Mouse (Mus musculus) limb, embryonic 14.5 days (tissue): ENCODE results near the gene Cmtm4. TPM values are rescaled to one million over a fixed set of nuclear protein-coding genes. Genes with fewer than 3 reads are reported as not detected.

Source experiments
- ATAC-seq: fragments of 200-750 bp; cut with Nextera tagmentation; 2 replicates; pipeline ENCODE4 v1.8.0; 2017; ENCODE audit warnings: low read depth, moderate number of reproducible peaks, moderate TSS enrichment; ENCODE audit not compliant: low FRiP score
- DNase-seq: peaks from one replicate; pipeline ENCODE4 v3.0.0-alpha.2; 2015; ENCODE audit warnings: low spot score
- H3K27ac ChIP-seq: fragments of 300-500 bp; sonication (generic); replicated peaks from 2 replicates; pipeline ENCODE4 v1.5.1; 2014; ENCODE audit warnings: low read depth, mild to moderate bottlenecking, low read length, moderate library complexity, mixed read lengths
- H3K27me3 ChIP-seq: fragments of 300-500 bp; sonication (generic); 2 replicates; pipeline ENCODE4 v1.6.1; 2014; ENCODE audit warnings: low read length, mixed read lengths; ENCODE audit not compliant: control insufficient read depth, insufficient read depth
- H3K36me3 ChIP-seq: fragments of 300-500 bp; sonication (generic); 2 replicates; pipeline ENCODE4 v1.6.1; 2014; ENCODE audit warnings: mild to moderate bottlenecking, low read length, moderate library complexity, mixed read lengths; ENCODE audit not compliant: control insufficient read depth, insufficient read depth
- H3K4me1 ChIP-seq: fragments of 300-500 bp; sonication (generic); 2 replicates; pipeline ENCODE4 v1.6.1; 2014; ENCODE audit warnings: antibody characterized with exemption, low read length, mixed read lengths; ENCODE audit not compliant: control insufficient read depth, insufficient read depth
- H3K4me2 ChIP-seq: fragments of 300-500 bp; sonication (generic); replicated peaks from 2 replicates; pipeline ENCODE4 v1.6.1; 2014; ENCODE audit warnings: low read depth, mild to moderate bottlenecking, low read length, moderate library complexity; ENCODE audit not compliant: severe bottlenecking
- H3K4me3 ChIP-seq: fragments of 300-500 bp; sonication (generic); replicated peaks from 2 replicates; pipeline ENCODE4 v1.5.1; 2014; ENCODE audit warnings: low read length
- H3K9ac ChIP-seq: fragments of 300-500 bp; sonication (generic); 2 replicates; pipeline ENCODE4 v1.6.1; 2014; ENCODE audit warnings: mild to moderate bottlenecking, low read depth, low read length, moderate library complexity; ENCODE audit not compliant: severe bottlenecking
- H3K9me3 ChIP-seq: fragments of 300-500 bp; sonication (generic); 2 replicates; pipeline ENCODE4 v1.6.1; 2016; ENCODE audit warnings: low read length; ENCODE audit not compliant: control insufficient read depth
- POLR2A ChIP-seq: fragments of 200-500 bp; IDR thresholded peaks from 2 replicates; pipeline ENCODE4 v1.8.0; 2012; ENCODE audit warnings: inconsistent platforms, mild to moderate bottlenecking, moderate library complexity, borderline replicate concordance; ENCODE audit not compliant: insufficient read depth, insufficient read length; ENCODE audit errors: extremely low read depth
- WGBS: fragments of 180-500 bp; shearing (Covaris S2); extraction: QIAGEN DNeasy Blood & Tissue Kit; methylation state at CpG from one replicate; pipeline ENCODE4 v1.1.7; 2014; 5-methylcytosine and 5-hydroxymethylcytosine counted together
- polyA plus RNA-seq, 2 experiments: library from polyadenylated mRNA; depleted of rRNA in 1 of 2; stranded (reverse) in 1 of 2; unstranded in 1 of 2; fragments of >200 nt; fragmentation: Nextera tagmentation in 1 of 2; extraction: Ambion mirVana in 1 of 2; gene quantifications; 2 replicates each; pipeline versions ENCODE4 v1.2.1 to v1.2.3; 2012 to 2014

Gene Cmtm4
- polyA plus RNA-seq (2012; rRNA removed) (18.9 and 21.4 TPM in 2 replicates), polyA plus RNA-seq (2014; fragmentation: Nextera tagmentation; extraction: Ambion mirVana) (4.1 and 4.5 TPM in 2 replicates)

- no peak for TF ChIP-seq POLR2A
- 5% methylated on average over 15 of the region's 54 CpGs for WGBS
- Histone ChIP-seq H3K4me3 (peak within 1 kb of the TSS; percentile 84), H3K4me1 (peaks cover 16% of the 10 kb centered on the region), H3K27me3 (no peaks in the 10 kb centered on the region), H3K27ac (peak within 1 kb of the TSS; percentile 68), H3K4me2 (peak within 1 kb of the TSS; percentile 90), H3K9ac (peak within 1 kb of the TSS; percentile 88), H3K36me3 (no peaks in the 10 kb centered on the region), H3K9me3 (no peaks in the 10 kb centered on the region)
- DNase-seq = peak; percentile 49
- peak; percentile 86 for ATAC-seq
These were observed at the start of gene Cmtm4 for GRCm38 (mm10) chr8:104395703-104396357. TSS of gene Cmtm4 (minus strand) at chr8:104395807.

GRCm38 (mm10) chr8:104445248-104445647, 49.6 kb upstream of the Cmtm4 start:
- H3K9me3 ChIP-seq = no peaks in the 10 kb centered on the region
- H3K4me2 ChIP-seq = no peak overlapping the region
- no peak overlapping the region for H3K27ac ChIP-seq
- H3K27me3 ChIP-seq = no peaks in the 10 kb centered on the region
- no peak for TF ChIP-seq POLR2A
- H3K9ac ChIP-seq = no peak overlapping the region
- no peak overlapping the region for H3K4me3 ChIP-seq
- DNase-seq (no peak), ATAC-seq (no peak)
- 54% methylated on average over 6 of the region's 6 CpGs for WGBS
- H3K36me3 ChIP-seq = peaks cover 5% of the 10 kb centered on the region; the same call in 1 of the 2 replicates
- H3K4me1 ChIP-seq = peaks cover 12% of the 10 kb centered on the region

DNA sequence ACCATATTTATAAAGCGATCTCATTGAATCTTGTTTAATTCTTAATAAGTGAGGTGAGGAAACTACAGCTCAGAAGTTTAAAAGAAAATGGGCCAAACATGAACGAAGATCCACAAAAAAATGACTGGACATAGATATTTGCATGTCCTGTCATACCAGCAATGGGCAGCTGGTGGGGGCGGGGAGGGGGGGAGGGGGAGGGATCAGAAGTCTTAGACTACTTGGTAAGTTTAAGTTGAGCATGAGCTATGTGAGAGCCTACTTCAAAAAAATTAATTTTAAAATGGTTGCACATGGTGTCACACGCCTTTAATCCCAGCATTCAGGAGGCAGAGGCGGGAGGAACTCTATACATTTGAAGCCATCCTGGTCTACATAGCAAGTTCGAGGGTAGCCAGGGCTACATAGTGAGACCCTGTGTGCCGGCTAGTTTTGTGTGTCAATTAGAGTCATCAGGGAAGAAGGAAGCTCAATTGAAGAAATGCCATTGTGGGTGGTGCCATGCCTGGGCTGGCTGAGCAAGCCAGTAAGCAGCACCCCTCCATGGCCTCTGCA, 47.6 kb upstream of the Cmtm4 start:
- Histone ChIP-seq H3K4me2 (peak overlapping the region; percentile 69; the same call in 1 of the 2 replicates), H3K27ac (peak overlapping the region; percentile 91)
- ATAC-seq = peak; percentile 25; the same call in 1 of the 2 replicates

GRCm38 (mm10) chr8:104442299-104443124, 46.9 kb upstream of the Cmtm4 start, which contains the start of gene Dync1li2:
TSS of gene Dync1li2 (minus strand) at chr8:104443047.
- peak within 1 kb of the TSS; percentile 69 for H3K4me2 ChIP-seq
- H3K4me1 ChIP-seq = peaks cover 12% of the 10 kb centered on the region
- no peaks in the 10 kb centered on the region for H3K9me3 ChIP-seq
- H3K4me3 ChIP-seq = peak within 1 kb of the TSS; percentile 69
- peak within 1 kb of the TSS; percentile 91 for H3K27ac ChIP-seq
- WGBS = under 1% methylated on average over 66 of the region's 75 CpGs
- TF ChIP-seq POLR2A = peak; percentile 43; the same call in 1 of the 2 replicates
- peaks cover 30% of the 10 kb centered on the region for H3K36me3 ChIP-seq
- H3K9ac ChIP-seq = peak within 1 kb of the TSS; percentile 88
- peak; percentile 86 for DNase-seq
- no peaks in the 10 kb centered on the region for H3K27me3 ChIP-seq
- ATAC-seq = peak; percentile 91

More for the DNA sequence above, 47.6 kb upstream of the Cmtm4 start:
- H3K9me3 ChIP-seq = no peaks in the 10 kb centered on the region
- H3K36me3 ChIP-seq = peaks cover 25% of the 10 kb centered on the region
- peak overlapping the region; percentile 69 for H3K4me3 ChIP-seq
- 64% methylated on average over 7 of the region's 7 CpGs for WGBS
- peak overlapping the region; percentile 88 for H3K9ac ChIP-seq
- TF ChIP-seq POLR2A = no peak
- H3K4me1 ChIP-seq = peaks cover 12% of the 10 kb centered on the region
- H3K27me3 ChIP-seq = no peaks in the 10 kb centered on the region
- DNase-seq = no peak

DNA sequence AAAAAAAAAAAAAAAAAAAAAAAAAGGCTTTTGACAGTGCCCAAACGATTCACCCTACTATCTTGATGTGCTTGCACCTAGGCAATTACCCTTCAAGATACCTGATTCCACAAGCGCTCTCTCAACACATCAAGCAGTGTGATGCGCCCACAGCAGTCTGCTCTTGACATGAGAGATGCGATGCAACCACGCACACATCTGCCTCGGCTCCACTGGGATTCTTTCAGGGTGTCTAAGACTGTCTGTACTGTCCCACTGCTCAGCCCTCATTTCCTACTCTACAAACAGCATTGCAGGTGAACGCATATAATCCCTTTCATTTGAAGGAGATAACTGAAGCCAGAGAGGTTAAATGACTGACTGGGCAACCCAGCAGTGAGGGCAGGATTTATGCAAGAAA, 46.0 kb upstream of the Cmtm4 start:
- peak overlapping the region; percentile 69 for H3K4me3 ChIP-seq
- no peak for DNase-seq
- peaks cover 13% of the 10 kb centered on the region for H3K4me1 ChIP-seq
- no peaks in the 10 kb centered on the region for H3K27me3 ChIP-seq
- H3K36me3 ChIP-seq = peaks cover 39% of the 10 kb centered on the region
- no peak for ATAC-seq
- no peak overlapping the region for H3K27ac ChIP-seq
- H3K9me3 ChIP-seq = no peaks in the 10 kb centered on the region
- 75% methylated on average over 7 of the region's 7 CpGs for WGBS
- no peak for TF ChIP-seq POLR2A
- H3K4me2 ChIP-seq = peak overlapping the region; percentile 69
- H3K9ac ChIP-seq = peak overlapping the region; percentile 88
